Mouse (Mus musculus): Measurements from ENCODE around the gene Klhl20. TPM values are rescaled to one million over a fixed set of nuclear protein-coding genes. Genes with fewer than 3 reads are reported as not detected.

Klhl20 gene
- polyA plus RNA-seq (2012; rRNA removed), result 19.1 and 19.3 TPM in 2 replicates

- Histone ChIP-seq H3K27me3 (ENCODE audit: control insufficient read depth, insufficient read depth, low read length) (no peaks in the 10 kb centered on the region), H3K4me3 (ENCODE audit: control insufficient read depth, insufficient read depth, low read length) (peak within 1 kb of the TSS; percentile 92), H3K4me1 (replicated peaks; ENCODE audit: control insufficient read depth, insufficient read depth, low read length) (no peaks in the 10 kb centered on the region; the same call in 1 of the 2 replicates), H3K27ac (ENCODE audit: control insufficient read depth, insufficient read depth, low read length) (peak within 1 kb of the TSS; percentile 77), H3K36me3 (ENCODE audit: control insufficient read depth, insufficient read depth, low read length) (no peaks in the 10 kb centered on the region)
- peak; percentile 94 for DNase-seq
- TF ChIP-seq POLR2A (IDR thresholded peaks at IDR 0.05; ENCODE audit: control insufficient read depth, extremely low read depth, insufficient read depth, low read length, poor library complexity) (peak; percentile 92), CTCF (IDR thresholded peaks at IDR 0.05; ENCODE audit: borderline replicate concordance, control insufficient read depth, extremely low read depth, insufficient read depth, low read length, poor library complexity) (no peak)
- under 1% methylated on average over 41 of the region's 41 CpGs for WGBS
Observed at GRCm38 (mm10) chr1:161130726-161131664, at the start of gene Klhl20. Gene Klhl20 (minus strand): TSS chr1:161131511.

- TF ChIP-seq CTCF (IDR thresholded peaks at IDR 0.05; ENCODE audit: borderline replicate concordance, control insufficient read depth, extremely low read depth, insufficient read depth, low read length, poor library complexity), result peak; percentile 65; the same call in 1 of the 2 replicates
- no peak for TF ChIP-seq POLR2A (IDR thresholded peaks at IDR 0.05; ENCODE audit: control insufficient read depth, extremely low read depth, insufficient read depth, low read length, poor library complexity)
- H3K36me3 ChIP-seq (ENCODE audit: control insufficient read depth, insufficient read depth, low read length), result no peaks in the 10 kb centered on the region
- H3K27me3 ChIP-seq (ENCODE audit: control insufficient read depth, insufficient read depth, low read length), result no peaks in the 10 kb centered on the region
- H3K27ac ChIP-seq (ENCODE audit: control insufficient read depth, insufficient read depth, low read length), result no peak overlapping the region
- H3K4me3 ChIP-seq (ENCODE audit: control insufficient read depth, insufficient read depth, low read length), result no peak overlapping the region
- peak; percentile 69 for DNase-seq
- WGBS, result 64% methylated on average over 8 of the region's 8 CpGs
- no peaks in the 10 kb centered on the region for H3K4me1 ChIP-seq (replicated peaks; ENCODE audit: control insufficient read depth, insufficient read depth, low read length)
Observed at GRCm38 (mm10) chr1:161180674-161181073, 49.4 kb upstream of the Klhl20 start.

GRCm38 (mm10) chr1:161170651-161171050 lies 39.3 kb upstream of the Klhl20 start:
- DNase-seq, result peak; percentile 84
- 4% methylated on average over 40 of the region's 40 CpGs for WGBS
- Histone ChIP-seq H3K4me1 (replicated peaks; ENCODE audit: control insufficient read depth, insufficient read depth, low read length) (no peaks in the 10 kb centered on the region), H3K4me3 (ENCODE audit: control insufficient read depth, insufficient read depth, low read length) (peak overlapping the region; percentile 39), H3K36me3 (ENCODE audit: control insufficient read depth, insufficient read depth, low read length) (no peaks in the 10 kb centered on the region), H3K27ac (ENCODE audit: control insufficient read depth, insufficient read depth, low read length) (no peak overlapping the region), H3K27me3 (ENCODE audit: control insufficient read depth, insufficient read depth, low read length) (no peaks in the 10 kb centered on the region)
- peak; percentile 87 for TF ChIP-seq CTCF (IDR thresholded peaks at IDR 0.05; ENCODE audit: borderline replicate concordance, control insufficient read depth, extremely low read depth, insufficient read depth, low read length, poor library complexity)
- no peak for TF ChIP-seq POLR2A (IDR thresholded peaks at IDR 0.05; ENCODE audit: control insufficient read depth, extremely low read depth, insufficient read depth, low read length, poor library complexity)

GRCm38 (mm10) chr1:161160266-161160665 lies 29.0 kb upstream of the Klhl20 start:
- Histone ChIP-seq H3K27me3 (ENCODE audit: control insufficient read depth, insufficient read depth, low read length) (no peaks in the 10 kb centered on the region), H3K36me3 (ENCODE audit: control insufficient read depth, insufficient read depth, low read length) (no peaks in the 10 kb centered on the region), H3K4me3 (ENCODE audit: control insufficient read depth, insufficient read depth, low read length) (no peak overlapping the region), H3K27ac (ENCODE audit: control insufficient read depth, insufficient read depth, low read length) (no peak overlapping the region), H3K4me1 (replicated peaks; ENCODE audit: control insufficient read depth, insufficient read depth, low read length) (peaks cover 5% of the 10 kb centered on the region; the same call in 1 of the 2 replicates)
- no peak for DNase-seq
- WGBS, result 79% methylated on average over 4 of the region's 4 CpGs
- TF ChIP-seq CTCF (IDR thresholded peaks at IDR 0.05; ENCODE audit: borderline replicate concordance, control insufficient read depth, extremely low read depth, insufficient read depth, low read length, poor library complexity), result no peak
- TF ChIP-seq POLR2A (IDR thresholded peaks at IDR 0.05; ENCODE audit: control insufficient read depth, extremely low read depth, insufficient read depth, low read length, poor library complexity), result no peak

GRCm38 (mm10) chr1:161159214-161159613 lies 27.9 kb upstream of the Klhl20 start, which contains the start of gene Tex50:
Gene Tex50 (minus strand): TSS chr1:161159314.
- Histone ChIP-seq H3K27ac (ENCODE audit: control insufficient read depth, insufficient read depth, low read length) (no peak within 1 kb of the TSS), H3K36me3 (ENCODE audit: control insufficient read depth, insufficient read depth, low read length) (no peaks in the 10 kb centered on the region), H3K4me1 (replicated peaks; ENCODE audit: control insufficient read depth, insufficient read depth, low read length) (peaks cover 5% of the 10 kb centered on the region; the same call in 1 of the 2 replicates), H3K4me3 (ENCODE audit: control insufficient read depth, insufficient read depth, low read length) (no peak within 1 kb of the TSS), H3K27me3 (ENCODE audit: control insufficient read depth, insufficient read depth, low read length) (no peaks in the 10 kb centered on the region)
- WGBS, result 90% methylated on average over 3 of the region's 3 CpGs
- no peak for TF ChIP-seq POLR2A (IDR thresholded peaks at IDR 0.05; ENCODE audit: control insufficient read depth, extremely low read depth, insufficient read depth, low read length, poor library complexity)
- no peak for TF ChIP-seq CTCF (IDR thresholded peaks at IDR 0.05; ENCODE audit: borderline replicate concordance, control insufficient read depth, extremely low read depth, insufficient read depth, low read length, poor library complexity)
- DNase-seq, result no peak

GRCm38 (mm10) chr1:161156546-161156945 lies 25.2 kb upstream of the Klhl20 start:
- TF ChIP-seq POLR2A (IDR thresholded peaks at IDR 0.05; ENCODE audit: control insufficient read depth, extremely low read depth, insufficient read depth, low read length, poor library complexity), result no peak
- no peak for TF ChIP-seq CTCF (IDR thresholded peaks at IDR 0.05; ENCODE audit: borderline replicate concordance, control insufficient read depth, extremely low read depth, insufficient read depth, low read length, poor library complexity)
- no peak overlapping the region for H3K27ac ChIP-seq (ENCODE audit: control insufficient read depth, insufficient read depth, low read length)
- no peak overlapping the region for H3K4me3 ChIP-seq (ENCODE audit: control insufficient read depth, insufficient read depth, low read length)
- no peak for DNase-seq
- H3K4me1 ChIP-seq (replicated peaks; ENCODE audit: control insufficient read depth, insufficient read depth, low read length), result peaks cover 5% of the 10 kb centered on the region; the same call in 1 of the 2 replicates
- WGBS, result 7% methylated on average over 10 of the region's 10 CpGs
- H3K27me3 ChIP-seq (ENCODE audit: control insufficient read depth, insufficient read depth, low read length), result no peaks in the 10 kb centered on the region
- no peaks in the 10 kb centered on the region for H3K36me3 ChIP-seq (ENCODE audit: control insufficient read depth, insufficient read depth, low read length)

Data from thymus, adult 2 months (tissue).